Mouse (Mus musculus): ENCODE measurements around the gene Sec61b. TPM values are rescaled to one million over a fixed set of nuclear protein-coding genes. Genes with fewer than 3 reads are reported as not detected.
A peak's percentile ranks its signal among the peaks of the same experiment; 100 is the strongest.

The Sec61b gene
- polyA plus RNA-seq, 1 experiment: 372 TPM

- 41% methylated on average over 5 of the region's 5 CpGs for WGBS
- no peak for DNase-seq
- H3K4me3 ChIP-seq (ENCODE audit: control insufficient read depth, insufficient read depth, low read length): no peak overlapping the region
- H3K4me1 ChIP-seq (replicated peaks; ENCODE audit: control insufficient read depth, insufficient read depth, low read length): peaks cover 6% of the 10 kb centered on the region
- H3K36me3 ChIP-seq (ENCODE audit: control insufficient read depth, insufficient read depth, low read length): no peaks in the 10 kb centered on the region
- TF ChIP-seq POLR2A (IDR thresholded peaks at IDR 0.05; ENCODE audit: control insufficient read depth, extremely low read depth, insufficient read depth, low read length, poor library complexity): no peak
- no peak for TF ChIP-seq CTCF (IDR thresholded peaks at IDR 0.05; ENCODE audit: borderline replicate concordance, control insufficient read depth, extremely low read depth, insufficient read depth, low read length, poor library complexity)
- no peaks in the 10 kb centered on the region for H3K27me3 ChIP-seq (ENCODE audit: control insufficient read depth, insufficient read depth, low read length)
- H3K27ac ChIP-seq (ENCODE audit: control insufficient read depth, insufficient read depth, low read length): peak overlapping the region; percentile 71
Observed at GRCm38 (mm10) chr4:47449116-47449515, 25.3 kb upstream of the Sec61b start.

- DNase-seq: no peak
- Histone ChIP-seq H3K4me1 (replicated peaks; ENCODE audit: control insufficient read depth, insufficient read depth, low read length) (peaks cover 6% of the 10 kb centered on the region), H3K4me3 (ENCODE audit: control insufficient read depth, insufficient read depth, low read length) (no peak overlapping the region), H3K27me3 (ENCODE audit: control insufficient read depth, insufficient read depth, low read length) (no peaks in the 10 kb centered on the region), H3K36me3 (ENCODE audit: control insufficient read depth, insufficient read depth, low read length) (no peaks in the 10 kb centered on the region), H3K27ac (ENCODE audit: control insufficient read depth, insufficient read depth, low read length) (peak overlapping the region; percentile 71)
- no peak for TF ChIP-seq CTCF (IDR thresholded peaks at IDR 0.05; ENCODE audit: borderline replicate concordance, control insufficient read depth, extremely low read depth, insufficient read depth, low read length, poor library complexity)
- TF ChIP-seq POLR2A (IDR thresholded peaks at IDR 0.05; ENCODE audit: control insufficient read depth, extremely low read depth, insufficient read depth, low read length, poor library complexity): no peak
- 65% methylated on average over 18 of the region's 18 CpGs for WGBS
Observed at GRCm38 (mm10) chr4:47449586-47450522, 24.6 kb upstream of the Sec61b start.

DNA sequence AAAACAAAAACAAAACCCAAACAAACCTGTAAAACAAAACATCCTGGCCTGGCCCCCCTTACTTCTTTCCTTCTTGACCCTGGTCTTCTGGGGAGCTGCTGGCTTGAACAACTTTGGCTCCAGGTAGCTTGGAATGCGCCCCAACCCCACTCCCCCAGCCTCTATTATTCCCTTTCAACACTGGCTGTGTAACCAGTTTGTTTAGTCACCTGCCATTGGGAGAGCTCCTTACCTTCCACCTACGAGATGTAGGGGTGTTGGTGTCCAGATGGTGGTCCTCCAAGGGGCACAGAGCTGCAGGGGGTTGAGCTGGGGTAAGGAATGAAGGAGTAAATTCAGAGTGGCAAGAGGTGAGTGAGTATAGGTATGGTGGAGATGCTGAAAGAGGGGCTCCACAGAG, 7.3 kb upstream of the Sec61b start:
- no peak for DNase-seq
- Histone ChIP-seq H3K4me3 (ENCODE audit: control insufficient read depth, insufficient read depth, low read length) (no peak overlapping the region), H3K36me3 (ENCODE audit: control insufficient read depth, insufficient read depth, low read length) (peaks cover 36% of the 10 kb centered on the region), H3K4me1 (replicated peaks; ENCODE audit: control insufficient read depth, insufficient read depth, low read length) (no peaks in the 10 kb centered on the region), H3K27ac (ENCODE audit: control insufficient read depth, insufficient read depth, low read length) (no peak overlapping the region), H3K27me3 (ENCODE audit: control insufficient read depth, insufficient read depth, low read length) (no peaks in the 10 kb centered on the region)
- TF ChIP-seq CTCF (IDR thresholded peaks at IDR 0.05; ENCODE audit: borderline replicate concordance, control insufficient read depth, extremely low read depth, insufficient read depth, low read length, poor library complexity): no peak
- no peak for TF ChIP-seq POLR2A (IDR thresholded peaks at IDR 0.05; ENCODE audit: control insufficient read depth, extremely low read depth, insufficient read depth, low read length, poor library complexity)
- WGBS: 94% methylated on average over 2 of the region's 2 CpGs

GRCm38 (mm10) chr4:47473586-47473967, 881 bp upstream of the Sec61b start:
- DNase-seq: peak; percentile 26
- peaks cover 31% of the 10 kb centered on the region for H3K36me3 ChIP-seq (ENCODE audit: control insufficient read depth, insufficient read depth, low read length)
- peaks cover 4% of the 10 kb centered on the region for H3K4me1 ChIP-seq (replicated peaks; ENCODE audit: control insufficient read depth, insufficient read depth, low read length)
- H3K27ac ChIP-seq (ENCODE audit: control insufficient read depth, insufficient read depth, low read length): peak overlapping the region; percentile 79
- no peak for TF ChIP-seq CTCF (IDR thresholded peaks at IDR 0.05; ENCODE audit: borderline replicate concordance, control insufficient read depth, extremely low read depth, insufficient read depth, low read length, poor library complexity)
- no peak for TF ChIP-seq POLR2A (IDR thresholded peaks at IDR 0.05; ENCODE audit: control insufficient read depth, extremely low read depth, insufficient read depth, low read length, poor library complexity)
- H3K27me3 ChIP-seq (ENCODE audit: control insufficient read depth, insufficient read depth, low read length): no peaks in the 10 kb centered on the region
- WGBS: 5% methylated on average over 11 of the region's 14 CpGs
- peak overlapping the region; percentile 85 for H3K4me3 ChIP-seq (ENCODE audit: control insufficient read depth, insufficient read depth, low read length)

- 14% methylated on average over 31 of the region's 31 CpGs for WGBS
- H3K27ac ChIP-seq (ENCODE audit: control insufficient read depth, insufficient read depth, low read length): no peak overlapping the region; the same call in 1 of the 2 replicates
- DNase-seq: no peak
- peaks cover 30% of the 10 kb centered on the region for H3K36me3 ChIP-seq (ENCODE audit: control insufficient read depth, insufficient read depth, low read length)
- H3K4me3 ChIP-seq (ENCODE audit: control insufficient read depth, insufficient read depth, low read length): peak overlapping the region; percentile 76
- TF ChIP-seq POLR2A (IDR thresholded peaks at IDR 0.05; ENCODE audit: control insufficient read depth, extremely low read depth, insufficient read depth, low read length, poor library complexity): no peak
- no peak for TF ChIP-seq CTCF (IDR thresholded peaks at IDR 0.05; ENCODE audit: borderline replicate concordance, control insufficient read depth, extremely low read depth, insufficient read depth, low read length, poor library complexity)
- no peaks in the 10 kb centered on the region for H3K27me3 ChIP-seq (ENCODE audit: control insufficient read depth, insufficient read depth, low read length)
- peaks cover 4% of the 10 kb centered on the region for H3K4me1 ChIP-seq (replicated peaks; ENCODE audit: control insufficient read depth, insufficient read depth, low read length)
Observed at GRCm38 (mm10) chr4:47474730-47475643, 529 bp downstream of the Sec61b start.

GRCm38 (mm10) chr4:47477539-47477938, 3.1 kb downstream of the Sec61b start:
- H3K4me3 ChIP-seq (ENCODE audit: control insufficient read depth, insufficient read depth, low read length): no peak overlapping the region
- no peak for DNase-seq
- no peak for TF ChIP-seq CTCF (IDR thresholded peaks at IDR 0.05; ENCODE audit: borderline replicate concordance, control insufficient read depth, extremely low read depth, insufficient read depth, low read length, poor library complexity)
- TF ChIP-seq POLR2A (IDR thresholded peaks at IDR 0.05; ENCODE audit: control insufficient read depth, extremely low read depth, insufficient read depth, low read length, poor library complexity): no peak
- no peak overlapping the region for H3K27ac ChIP-seq (ENCODE audit: control insufficient read depth, insufficient read depth, low read length)
- H3K36me3 ChIP-seq (ENCODE audit: control insufficient read depth, insufficient read depth, low read length): peaks cover 32% of the 10 kb centered on the region
- WGBS: 94% methylated on average over 6 of the region's 6 CpGs
- H3K4me1 ChIP-seq (replicated peaks; ENCODE audit: control insufficient read depth, insufficient read depth, low read length): peaks cover 4% of the 10 kb centered on the region
- no peaks in the 10 kb centered on the region for H3K27me3 ChIP-seq (ENCODE audit: control insufficient read depth, insufficient read depth, low read length)

All from thymus, adult 2 months (tissue).